Mouse (Mus musculus): ENCODE data around the gene Foxl1.

Gene Foxl1

GRCm38 (mm10) chr8:121127756-121128375, at the start of gene Foxl1:
Gene Foxl1 (plus strand): TSS chr8:121127940.
- in situ Hi-C loops (cut with MboI, MseI), result no loop called here

GRCm38 (mm10) chr8:121078721-121079120, 49.0 kb upstream of the Foxl1 start:
- in situ Hi-C loops (cut with MboI, MseI), result no loop called here

- in situ Hi-C loops (cut with MboI, MseI), result no loop called here
Observed at GRCm38 (mm10) chr8:121079201-121079600, 48.5 kb upstream of the Foxl1 start.

GRCm38 (mm10) chr8:121079944-121080343, 47.8 kb upstream of the Foxl1 start:
- in situ Hi-C loops (cut with MboI, MseI), result no loop called here

GRCm38 (mm10) chr8:121080361-121081090, 47.2 kb upstream of the Foxl1 start:
- in situ Hi-C loops (cut with MboI, MseI), result no loop called here

GRCm38 (mm10) chr8:121081398-121081797, 46.3 kb upstream of the Foxl1 start:
- in situ Hi-C loops (cut with MboI, MseI), result no loop called here

GRCm38 (mm10) chr8:121082218-121083092, 45.3 kb upstream of the Foxl1 start:
- in situ Hi-C loops (cut with MboI, MseI), result no loop called here

DNA sequence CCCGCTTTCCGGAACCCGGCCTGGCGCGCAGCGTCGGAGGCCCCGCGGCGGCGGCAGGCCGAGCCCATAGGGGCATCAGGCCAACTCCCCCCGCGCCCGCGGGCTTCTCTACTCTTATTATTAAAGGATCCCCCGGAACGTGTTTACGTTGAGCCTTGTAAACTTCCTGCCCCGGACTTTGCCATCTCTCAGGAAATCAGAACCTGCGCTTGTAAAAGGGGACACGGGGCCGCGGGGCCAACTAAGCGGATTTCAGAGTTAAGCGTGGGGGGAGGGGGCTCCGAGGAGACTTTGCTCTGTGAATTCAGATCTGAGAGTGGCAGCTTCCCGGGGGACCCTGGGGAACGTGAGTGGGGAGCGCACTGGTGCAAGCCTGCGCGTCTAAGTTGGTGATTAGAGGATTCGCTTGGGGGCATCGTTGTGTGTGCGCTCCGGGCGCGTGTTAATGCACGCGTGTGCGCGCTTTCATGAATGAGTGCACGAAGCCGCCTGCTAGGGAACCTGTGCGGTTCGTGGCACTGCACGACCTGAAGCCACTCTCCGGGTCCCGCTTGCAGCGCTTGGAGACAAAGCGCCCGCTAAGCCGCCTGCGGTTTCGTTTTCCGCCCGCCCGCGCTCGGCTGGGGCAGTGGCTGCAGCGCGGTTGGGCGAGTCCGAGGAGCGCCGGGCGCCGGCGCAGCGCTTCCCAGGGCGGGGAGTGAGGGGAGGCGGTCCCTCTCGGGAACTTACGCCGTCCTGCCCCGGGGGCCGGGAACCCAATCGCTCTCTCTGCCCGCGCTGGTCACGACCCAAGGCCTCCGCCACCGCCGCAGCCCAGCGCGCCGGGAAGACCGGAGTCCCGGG, 44.4 kb upstream of the Foxl1 start:
- in situ Hi-C loops (cut with MboI, MseI), result no loop called here

DNA sequence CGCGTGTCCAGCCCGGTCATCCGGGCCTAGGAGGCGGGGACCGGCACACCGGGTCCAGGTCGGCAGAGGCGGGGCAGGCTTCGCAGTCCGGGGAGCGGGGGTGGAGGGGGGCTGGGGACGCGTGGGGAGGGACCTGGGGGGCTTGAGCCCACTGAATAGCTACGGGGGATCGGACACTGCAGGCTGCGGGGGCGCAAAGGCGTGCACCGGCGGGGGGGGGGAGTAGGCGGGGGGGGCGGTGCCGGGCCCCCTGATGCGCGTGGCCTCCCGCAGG, 43.9 kb upstream of the Foxl1 start:
- in situ Hi-C loops (cut with MboI, MseI), result no loop called here

DNA sequence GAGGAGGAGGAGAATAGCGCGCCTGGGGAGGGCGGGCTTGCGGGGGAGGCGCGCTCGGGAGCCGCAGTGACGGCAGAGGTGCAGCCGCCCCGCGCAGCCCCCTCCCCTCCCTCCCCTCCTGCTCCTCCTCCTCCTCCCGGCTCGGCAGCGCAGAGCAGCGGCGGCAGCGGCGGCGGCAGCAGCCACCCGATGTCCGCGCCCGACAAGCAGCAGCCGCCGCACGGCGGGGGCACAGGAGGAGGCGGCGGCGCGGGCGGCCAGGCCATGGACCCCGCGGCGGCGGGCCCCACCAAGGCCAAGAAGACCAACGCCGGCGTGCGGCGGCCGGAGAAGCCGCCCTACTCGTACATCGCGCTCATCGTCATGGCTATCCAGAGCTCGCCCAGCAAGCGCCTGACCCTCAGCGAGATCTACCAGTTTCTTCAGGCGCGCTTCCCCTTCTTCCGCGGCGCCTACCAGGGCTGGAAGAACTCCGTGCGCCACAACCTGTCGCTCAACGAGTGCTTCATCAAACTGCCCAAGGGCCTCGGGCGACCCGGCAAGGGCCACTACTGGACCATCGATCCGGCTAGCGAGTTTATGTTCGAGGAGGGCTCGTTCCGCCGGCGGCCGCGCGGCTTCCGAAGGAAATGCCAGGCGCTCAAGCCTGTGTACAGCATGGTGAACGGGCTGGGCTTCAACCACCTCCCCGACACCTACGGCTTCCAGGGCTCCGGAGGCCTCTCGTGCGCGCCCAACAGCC, 43.4 kb upstream of the Foxl1 start, which contains the start of gene Foxf1:
TSS of gene Foxf1 (plus strand) at position 177 of the 742 bp plus-strand sequence.
- in situ Hi-C loops (cut with MboI, MseI), result no loop called here

GRCm38 (mm10) chr8:121085011-121085410, 42.7 kb upstream of the Foxl1 start:
- in situ Hi-C loops (cut with MboI, MseI), result no loop called here

DNA sequence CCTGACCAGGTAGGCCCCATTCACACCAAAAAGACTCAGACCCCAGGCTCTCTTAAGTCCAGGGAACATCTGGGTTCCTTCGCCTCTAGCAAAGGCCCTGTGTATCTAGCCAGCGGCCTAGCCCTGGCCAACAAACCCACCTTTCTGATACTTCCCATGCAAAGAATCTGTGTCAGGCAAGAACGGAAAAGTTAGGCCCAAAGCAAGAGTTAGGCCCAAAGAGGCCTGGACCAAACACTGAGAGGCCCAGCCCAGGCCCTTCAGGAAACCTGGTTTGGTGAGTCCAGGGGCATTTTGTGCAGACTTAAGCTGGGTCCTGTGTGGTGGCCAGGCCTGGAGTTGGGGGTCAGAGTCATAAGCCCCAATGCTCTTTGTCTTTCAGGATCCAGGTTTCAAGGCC, 42.2 kb upstream of the Foxl1 start:
- in situ Hi-C loops (cut with MboI, MseI), result no loop called here

DNA sequence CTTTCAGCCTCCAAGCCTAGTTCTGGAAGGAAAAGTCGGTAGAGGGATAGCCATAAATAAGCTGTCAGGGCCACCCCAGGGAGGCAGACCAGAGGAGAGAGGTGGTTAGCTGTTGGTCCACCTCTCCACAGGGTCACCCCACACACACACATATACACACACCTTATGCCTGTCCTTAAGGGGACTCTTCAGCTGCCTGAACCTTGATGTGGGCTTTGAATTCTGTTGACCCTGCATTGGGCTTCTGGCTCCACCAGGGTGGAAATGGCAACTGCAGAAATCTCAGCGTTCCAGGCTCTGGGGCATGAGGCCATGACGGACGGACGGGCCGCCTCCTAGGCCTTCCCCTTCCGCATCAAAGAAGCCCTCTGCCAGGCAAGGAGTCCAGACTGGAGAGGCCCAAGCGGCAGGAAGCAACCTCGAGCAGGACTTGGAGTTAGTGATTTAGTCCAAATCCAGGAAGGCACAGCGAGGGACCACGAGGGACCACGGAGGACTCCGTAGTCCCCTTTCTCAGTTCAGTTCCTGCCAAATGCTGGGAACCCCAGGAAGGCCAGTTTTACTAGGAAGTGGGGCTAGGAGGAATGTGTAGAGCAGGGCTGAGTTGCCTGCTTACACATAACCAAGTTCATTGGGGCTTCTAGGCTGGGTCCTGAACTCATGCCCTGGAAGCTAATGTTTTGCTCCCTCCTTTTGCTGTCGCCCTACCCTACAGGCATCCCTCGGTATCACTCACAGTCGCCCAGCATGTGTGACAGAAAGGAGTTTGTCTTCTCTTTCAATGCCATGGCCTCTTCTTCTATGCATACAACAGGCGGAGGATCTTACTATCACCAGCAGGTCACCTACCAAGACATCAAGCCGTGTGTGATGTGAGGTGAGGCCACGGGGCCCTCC, 41.5 kb upstream of the Foxl1 start:
- in situ Hi-C loops (cut with MboI, MseI), result no loop called here

DNA sequence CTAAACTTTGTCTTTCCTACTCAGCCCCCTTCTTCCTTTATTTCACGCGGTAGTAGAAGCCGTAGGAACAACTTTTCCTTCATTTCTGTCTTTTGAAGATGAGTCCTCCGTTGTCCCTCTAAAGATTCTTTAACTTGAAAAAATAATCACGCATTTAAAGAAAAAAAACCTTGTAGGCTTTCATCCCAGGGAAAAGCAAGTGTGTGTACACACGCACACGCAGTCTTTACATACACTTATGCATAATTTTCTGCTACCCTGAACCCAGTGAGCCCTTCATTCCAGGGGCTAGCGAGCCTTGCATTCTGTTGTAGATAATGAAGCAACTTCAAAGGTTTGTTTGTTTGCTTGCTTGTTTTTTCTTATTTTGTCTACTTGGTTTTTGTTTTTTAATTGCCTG, 39.5 kb upstream of the Foxl1 start:
- in situ Hi-C loops (cut with MboI, MseI), result no loop called here

- in situ Hi-C loops (cut with MboI, MseI), result no loop called here
Observed at GRCm38 (mm10) chr8:121088871-121089630, 38.7 kb upstream of the Foxl1 start.

- in situ Hi-C loops (cut with MboI, MseI), result loop anchor here (5.0 kb wide), 2 partner anchors 273 to 413 kb away; no protein-coding TSS in a partner anchor
Observed at GRCm38 (mm10) chr8:121089631-121090380, 37.9 kb upstream of the Foxl1 start.

DNA sequence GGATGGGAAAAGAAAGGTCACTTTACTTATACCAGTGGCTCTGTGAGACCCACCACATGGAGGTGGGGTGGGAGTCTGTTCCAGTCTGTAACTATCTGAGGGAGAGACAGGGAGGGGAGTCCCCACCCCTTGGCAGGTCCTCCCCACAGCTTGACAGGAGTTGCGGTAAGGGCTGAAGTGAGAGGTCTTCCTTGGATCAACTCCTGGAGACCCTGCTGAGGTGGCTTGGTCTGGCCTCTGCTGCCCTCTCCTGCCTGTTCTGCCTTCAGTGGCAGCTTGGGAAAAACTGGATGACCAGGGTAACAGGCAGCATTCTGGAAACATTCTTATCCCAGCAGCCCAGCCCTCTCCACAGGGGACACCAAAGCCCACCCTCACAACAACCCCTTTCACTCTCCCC, 37.0 kb upstream of the Foxl1 start:
- in situ Hi-C loops (cut with MboI, MseI), result loop anchor here (5.0 kb wide), 2 partner anchors 273 to 413 kb away; no protein-coding TSS in a partner anchor

DNA sequence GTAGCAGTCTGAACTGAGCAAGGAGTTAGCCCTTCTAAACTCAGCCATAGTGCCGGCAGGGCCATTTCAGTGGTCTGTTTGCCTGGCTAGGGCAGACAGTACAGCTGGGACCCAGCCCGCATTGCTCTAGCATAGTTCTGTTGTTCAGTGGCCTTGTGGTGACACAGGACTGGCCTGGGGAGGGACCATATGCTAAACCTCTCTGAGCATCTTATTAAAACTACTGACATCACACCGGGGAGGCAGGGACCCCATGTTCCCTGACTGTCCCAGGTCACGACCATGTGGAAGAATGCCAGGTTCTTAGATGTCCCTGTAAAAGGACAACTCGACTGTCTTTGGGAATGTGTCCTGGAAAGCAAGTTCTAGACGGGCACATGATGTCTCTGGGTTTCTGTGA, 35.6 kb upstream of the Foxl1 start:
- in situ Hi-C loops (cut with MboI, MseI), result loop anchor here (5.0 kb wide), 2 partner anchors 275 to 415 kb away; no protein-coding TSS in a partner anchor
